Mouse (Mus musculus) lung, adult 2 months (tissue): ENCODE data around the gene Atp6v0e. TPM values are rescaled to one million over a fixed set of nuclear protein-coding genes. Genes with fewer than 3 reads are reported as not detected.

Experiments
- DNase-seq: peaks from one replicate; pipeline ENCODE4 v3.0.0; 2022
- H3K4me1 ChIP-seq: fragments of 200-500 bp; 2 replicates; pipeline ENCODE4 v1.6.1; 2011; ENCODE audit warnings: low read length; ENCODE audit not compliant: control insufficient read depth, insufficient read depth
- H3K4me3 ChIP-seq: fragments of 200-500 bp; replicated peaks from 2 replicates; pipeline ENCODE3; 2011; ENCODE audit warnings: low read depth, mild to moderate bottlenecking, control low read depth, low read length; ENCODE audit errors: extremely low read depth
- CTCF ChIP-seq: fragments of 200-500 bp; IDR thresholded peaks from 2 replicates; pipeline ENCODE4 v1.5.1; 2011; ENCODE audit warnings: mild to moderate bottlenecking, low read length, control low read depth; ENCODE audit not compliant: insufficient read depth
- POLR2A ChIP-seq: fragments of 200-500 bp; IDR thresholded peaks from 2 replicates; pipeline ENCODE4 v1.6.1; 2011; ENCODE audit warnings: low read depth, mild to moderate bottlenecking, control low read depth, low read length, borderline replicate concordance; ENCODE audit errors: extremely low read depth
- WGBS: fragments of 180-500 bp; shearing (Covaris S2); methylation state at CpG from one replicate; pipeline ENCODE4 v1.1.7; 2018; 5-methylcytosine and 5-hydroxymethylcytosine counted together
- polyA plus RNA-seq: library from polyadenylated mRNA; depleted of rRNA; stranded (reverse); fragments of >200 nt; gene quantifications from 2 replicates; pipeline ENCODE4 v1.2.3, GENCODE M21; 2012; rRNA removed

Gene Atp6v0e
- polyA plus RNA-seq, result 194 and 219 TPM in 2 replicates

- TF ChIP-seq CTCF (peak; percentile 90), POLR2A (peak; percentile 93; the same call in 1 of the 2 replicates)
- DNase-seq, result peak; percentile 92
- Histone ChIP-seq H3K4me3 (peak within 1 kb of the TSS; percentile 87), H3K4me1 (peaks cover 4% of the 10 kb centered on the region; the same call in 1 of the 2 replicates)
- 2% methylated on average over 28 of the region's 28 CpGs for WGBS
Measured at GRCm38 (mm10) chr17:26662978-26663683, at the start of gene Atp6v0e. Gene Atp6v0e (plus strand): TSS chr17:26663231.

GRCm38 (mm10) chr17:26614286-26614685 lies 48.7 kb upstream of the Atp6v0e start:
- WGBS, result 62% methylated on average over 6 of the region's 6 CpGs
- DNase-seq, result no peak
- no peak overlapping the region for H3K4me3 ChIP-seq
- H3K4me1 ChIP-seq, result peaks cover 24% of the 10 kb centered on the region
- TF ChIP-seq POLR2A (no peak), CTCF (no peak)

- Histone ChIP-seq H3K4me3 (no peak overlapping the region), H3K4me1 (peaks cover 24% of the 10 kb centered on the region)
- WGBS, result 59% methylated on average over 9 of the region's 9 CpGs
- TF ChIP-seq CTCF (no peak), POLR2A (no peak)
- DNase-seq, result no peak
Measured at GRCm38 (mm10) chr17:26614708-26615486, 48.1 kb upstream of the Atp6v0e start.

GRCm38 (mm10) chr17:26616696-26617095 lies 46.3 kb upstream of the Atp6v0e start:
- Histone ChIP-seq H3K4me1 (peaks cover 25% of the 10 kb centered on the region), H3K4me3 (no peak overlapping the region)
- 36% methylated on average over 2 of the region's 2 CpGs for WGBS
- TF ChIP-seq POLR2A (no peak), CTCF (no peak)
- DNase-seq, result peak; percentile 55

- H3K4me1 ChIP-seq, result peaks cover 20% of the 10 kb centered on the region
- TF ChIP-seq POLR2A (no peak), CTCF (no peak)
- WGBS, result 65% methylated on average over 5 of the region's 5 CpGs
- no peak overlapping the region for H3K4me3 ChIP-seq
- no peak for DNase-seq
Measured at GRCm38 (mm10) chr17:26618498-26618897, 44.5 kb upstream of the Atp6v0e start.

- H3K4me3 ChIP-seq, result no peak overlapping the region
- WGBS, result 83% methylated on average over 6 of the region's 6 CpGs
- H3K4me1 ChIP-seq, result peaks cover 20% of the 10 kb centered on the region
- DNase-seq, result no peak
- TF ChIP-seq CTCF, result no peak
- no peak for TF ChIP-seq POLR2A
Measured at GRCm38 (mm10) chr17:26619577-26619976, 43.5 kb upstream of the Atp6v0e start.

GRCm38 (mm10) chr17:26620292-26620691 lies 42.7 kb upstream of the Atp6v0e start:
- TF ChIP-seq POLR2A (no peak), CTCF (no peak)
- DNase-seq, result no peak
- 85% methylated on average over 6 of the region's 6 CpGs for WGBS
- Histone ChIP-seq H3K4me1 (peaks cover 18% of the 10 kb centered on the region), H3K4me3 (no peak overlapping the region)

GRCm38 (mm10) chr17:26620786-26621766 lies 42.0 kb upstream of the Atp6v0e start:
- 33% methylated on average over 17 of the region's 17 CpGs for WGBS
- TF ChIP-seq CTCF (no peak), POLR2A (0 out of 2 replicates have a peak, but pooled peaks have one; percentile 5)
- peaks cover 17% of the 10 kb centered on the region for H3K4me1 ChIP-seq
- DNase-seq, result peak; percentile 78
- no peak overlapping the region for H3K4me3 ChIP-seq

GRCm38 (mm10) chr17:26621912-26622311 lies 41.1 kb upstream of the Atp6v0e start:
- no peak overlapping the region for H3K4me3 ChIP-seq
- H3K4me1 ChIP-seq, result peaks cover 9% of the 10 kb centered on the region
- TF ChIP-seq POLR2A (no peak), CTCF (no peak)
- DNase-seq, result no peak
- 74% methylated on average over 5 of the region's 5 CpGs for WGBS
